Mouse (Mus musculus) CH12.LX (cell line): ENCODE measurements around the gene Tnfrsf1a.

Experiments
- BHLHE40 ChIP-seq: IDR thresholded peaks from 2 replicates; pipeline ENCODE4 v1.6.1; 2011; ENCODE audit warnings: mild to moderate bottlenecking, low read depth, low read length, improper control_type of control experiment
- CHD2 ChIP-seq: IDR thresholded peaks from 2 replicates; pipeline ENCODE4 v1.6.1; 2011; ENCODE audit warnings: low read length, improper control_type of control experiment
- CTCF ChIP-seq, 2 experiments: IDR thresholded peaks in 1 of 2; conservative IDR thresholded peaks in 1 of 2; 2 replicates each; pipeline ENCODE4 v1.5.1; 2011 to 2012; ENCODE audit warnings: low read depth in 2 of 2, low read length in 2 of 2, improper control_type of control experiment in 1 of 2, inconsistent platforms in 1 of 2, mild to moderate bottlenecking in 1 of 2, moderate library complexity in 1 of 2
- E2F4 ChIP-seq: IDR thresholded peaks from 2 replicates; pipeline ENCODE4 v1.6.1; 2011; ENCODE audit warnings: low read depth, low read length, improper control_type of control experiment; ENCODE audit not compliant: insufficient replicate concordance
- JUND ChIP-seq: conservative IDR thresholded peaks from 2 replicates; pipeline ENCODE4 v1.6.1; 2011; ENCODE audit warnings: low read depth, low read length, improper control_type of control experiment
- KAT2A ChIP-seq: IDR thresholded peaks from 2 replicates; pipeline ENCODE4 v1.6.1; 2012; ENCODE audit warnings: low read length, improper control_type of control experiment, inconsistent platforms; ENCODE audit not compliant: insufficient replicate concordance
- MEF2A ChIP-seq: IDR thresholded peaks from 2 replicates; pipeline ENCODE4 v1.6.1; 2014; ENCODE audit warnings: low read depth, mild to moderate bottlenecking, inconsistent platforms, low read length, improper control_type of control experiment, borderline replicate concordance
- NELFE ChIP-seq: IDR thresholded peaks from 2 replicates; pipeline ENCODE4 v1.6.1; 2011; ENCODE audit warnings: low read depth, low read length, improper control_type of control experiment
- POLR2A ChIP-seq: IDR thresholded peaks from 2 replicates; pipeline ENCODE4 v1.6.1; 2011; ENCODE audit warnings: low read depth, mild to moderate bottlenecking, improper control_type of control experiment, low read length
- RCOR1 ChIP-seq: conservative IDR thresholded peaks from 2 replicates; pipeline ENCODE4 v1.6.1; 2012; ENCODE audit warnings: low read depth, mild to moderate bottlenecking, inconsistent platforms, low read length, improper control_type of control experiment

- no peak for TF ChIP-seq CTCF (conservative IDR thresholded peaks at IDR 0.05 in 1 of 2, IDR thresholded peaks at IDR 0.05 in 1 of 2; ENCODE audit: low read depth in 2 of 2, low read length in 2 of 2)
- no peak for TF ChIP-seq POLR2A
- no peak for TF ChIP-seq KAT2A
- no peak for TF ChIP-seq CHD2
- TF ChIP-seq E2F4 = no peak
- no peak for TF ChIP-seq NELFE
- TF ChIP-seq JUND = no peak
- no peak for TF ChIP-seq BHLHE40
- no peak for TF ChIP-seq RCOR1
- TF ChIP-seq MEF2A = no peak
These were observed 29.3 kb upstream of the Tnfrsf1a start for GRCm38 (mm10) chr6:125319919-125320296.
